Mouse (Mus musculus) heart, adult 18-20 months (tissue): ENCODE results near the gene Gadd45b. TPM values are rescaled to one million over a fixed set of nuclear protein-coding genes. Genes with fewer than 3 reads are reported as not detected.

Experiments used
- DNase-seq, 2 experiments: peaks; one replicate each; pipeline ENCODE4 v3.0.0; 2021 to 2022; ENCODE audit warnings: mixed read lengths in 1 of 2
- total RNA-seq, 2 experiments: library from RNA; stranded (reverse); gene quantifications; 2 replicates each; pipeline ENCODE4 v1.2.3; 2021

The Gadd45b gene
- total RNA-seq, 2 experiments from 2014 or later, result 14.9 to 19.0 TPM

GRCm38 (mm10) chr10:80956901-80957300 lies 27.0 kb downstream of the Gadd45b start:
- no peak for DNase-seq

- DNase-seq, result no peak
Measured at GRCm38 (mm10) chr10:80957791-80958190, 27.9 kb downstream of the Gadd45b start.

- no peak for DNase-seq
Measured at GRCm38 (mm10) chr10:80958979-80959637, 29.2 kb downstream of the Gadd45b start.

- DNase-seq, result peak in 1 of 2 experiments; percentile 76
Measured at GRCm38 (mm10) chr10:80960551-80961508, 31.0 kb downstream of the Gadd45b start.

- DNase-seq, result peak; percentile 67 to 76
Measured at GRCm38 (mm10) chr10:80962051-80962472, 32.2 kb downstream of the Gadd45b start.

- peak in 1 of 2 experiments; percentile 50 for DNase-seq
Measured at GRCm38 (mm10) chr10:80962585-80962984, 32.7 kb downstream of the Gadd45b start.

- DNase-seq, result peak; percentile 59 to 63
Measured at GRCm38 (mm10) chr10:80963031-80963975, 33.4 kb downstream of the Gadd45b start.

- no peak for DNase-seq
Measured at GRCm38 (mm10) chr10:80966296-80966695, 36.4 kb downstream of the Gadd45b start.

GRCm38 (mm10) chr10:80967101-80967656 lies 37.3 kb downstream of the Gadd45b start:
- no peak for DNase-seq

- no peak for DNase-seq
Measured at GRCm38 (mm10) chr10:80968106-80968505, 38.2 kb downstream of the Gadd45b start.

- DNase-seq, result no peak
Measured at GRCm38 (mm10) chr10:80969298-80969697, 39.4 kb downstream of the Gadd45b start.

- DNase-seq, result no peak
Measured at GRCm38 (mm10) chr10:80970159-80970558, 40.3 kb downstream of the Gadd45b start.

GRCm38 (mm10) chr10:80971533-80971932 lies 41.7 kb downstream of the Gadd45b start:
- DNase-seq, result no peak

GRCm38 (mm10) chr10:80972071-80972987 lies 42.5 kb downstream of the Gadd45b start:
- DNase-seq, result peak in 1 of 2 experiments; percentile 61

GRCm38 (mm10) chr10:80973722-80974121 lies 43.8 kb downstream of the Gadd45b start:
- peak in 1 of 2 experiments; percentile 56 for DNase-seq

GRCm38 (mm10) chr10:80975478-80975877 lies 45.6 kb downstream of the Gadd45b start:
- no peak for DNase-seq

GRCm38 (mm10) chr10:80981564-80982112 lies 51.8 kb downstream of the Gadd45b start:
- no peak for DNase-seq
